Comparison of ENCODE assay signal across 16 mouse cellular contexts in genomic region chr1:81522929-81523328, GRCm38 (mm10).
DNase-seq lines count a peak whose midpoint lies in the region; ATAC-seq and TF ChIP-seq lines count a peak whose summit lies in the region.
"Had no signal": no experiment of that assay in that cellular context is flagged by ENCODE, and none has a peak within 500 bp of the region (broad histone marks: within the 10 kb centered on the region; RNA-seq: fewer than 3 reads in every experiment).

No protein-coding gene starts in this region.

- H3K36me3 ChIP-seq in forebrain, embryonic 14.5 days (ENCODE audit: control insufficient read depth, insufficient read depth, low read length), result no peaks in the 10 kb centered on the region
- no peaks in the 10 kb centered on the region for H3K36me3 ChIP-seq in forebrain, embryonic 11.5 days (ENCODE audit: control insufficient read depth, insufficient read depth, low read length)
- H3K36me3 ChIP-seq in forebrain, postnatal 0 days (ENCODE audit: insufficient read depth), result no peaks in the 10 kb centered on the region
- H3K36me3 ChIP-seq: kidney, embryonic 15.5 days; liver, embryonic 13.5 days; midbrain, embryonic 10.5 days had no signal

- no peaks in the 10 kb centered on the region for H3K27me3 ChIP-seq in forebrain, embryonic 14.5 days (replicated peaks; ENCODE audit: control insufficient read depth, insufficient read depth, low read length)
- H3K27me3 ChIP-seq in forebrain, embryonic 11.5 days (ENCODE audit: control insufficient read depth, insufficient read depth, low read length), result no peaks in the 10 kb centered on the region
- H3K27me3 ChIP-seq in forebrain, postnatal 0 days (ENCODE audit: insufficient read depth, low read length), result no peaks in the 10 kb centered on the region
- H3K27me3 ChIP-seq: kidney, embryonic 15.5 days; liver, embryonic 13.5 days had no signal

- 76% methylated on average over 3 of the region's 3 CpGs for WGBS in forebrain, embryonic 14.5 days
- 92% methylated on average over 3 of the region's 3 CpGs for WGBS in forebrain, embryonic 11.5 days
- 57% methylated on average over 3 of the region's 3 CpGs for WGBS in forebrain, postnatal 0 days

- ATAC-seq in forebrain, embryonic 14.5 days, result peak; percentile 32; the same call in 1 of the 2 replicates
- no peak for ATAC-seq in forebrain, embryonic 11.5 days (replicated peaks; ENCODE audit: low FRiP score)
- ATAC-seq in forebrain, postnatal 0 days, result peak; percentile 73; the same call in 1 of the 2 replicates
- no peak for ATAC-seq in granulocyte monocyte progenitor cell, adult 5-6 weeks (replicated peaks; ENCODE audit: poor library complexity, severe bottlenecking)
- ATAC-seq in megakaryocyte, adult 5-6 weeks (ENCODE audit: poor library complexity, severe bottlenecking), result no peak
- no peak for ATAC-seq in activated CD4-positive, CD25-positive, alpha-beta regulatory T cell, adult 4 months

- no peak overlapping the region for H3K4me2 ChIP-seq in forebrain, embryonic 14.5 days (ENCODE audit: low read length)
- H3K4me2 ChIP-seq in forebrain, embryonic 11.5 days (ENCODE audit: low read depth, low read length, severe bottlenecking), result no peak overlapping the region
- H3K4me2 ChIP-seq in forebrain, postnatal 0 days (ENCODE audit: low read depth), result no peak overlapping the region
- H3K4me2 ChIP-seq: kidney, embryonic 15.5 days; liver, embryonic 13.5 days had no signal

- DNase-seq in forebrain, embryonic 14.5 days (ENCODE audit: low spot score), result peak; percentile 61
- DNase-seq in forebrain, embryonic 11.5 days (ENCODE audit: low spot score), result no peak
- DNase-seq in brain, adult 2 months (ENCODE audit: low read depth, low spot score), result peak; percentile 32
- peak; percentile 49 for DNase-seq in forebrain, postnatal 0 days
- DNase-seq in layer of hippocampus, adult 9-11 months, result peak; percentile 52
- DNase-seq: adrenal gland, postnatal 14 days; cerebellum, postnatal 25 days; liver, embryonic 13.5 days; lung, postnatal 10 days; right cerebral cortex, postnatal 4 days; thymus, postnatal 14 days had no signal

- TF ChIP-seq CTCF in forebrain, postnatal 0 days (IDR thresholded peaks at IDR 0.05; ENCODE audit: low read depth), result no peak

- no peak overlapping the region for H3K27ac ChIP-seq in forebrain, embryonic 14.5 days (ENCODE audit: low read depth, low read length)
- H3K27ac ChIP-seq in forebrain, embryonic 11.5 days (ENCODE audit: low read depth, low read length), result no peak overlapping the region
- H3K27ac ChIP-seq in forebrain, postnatal 0 days (ENCODE audit: low read depth, low read length), result no peak overlapping the region; the same call in 1 of the 2 replicates
- H3K27ac ChIP-seq: kidney, embryonic 15.5 days; liver, embryonic 13.5 days; midbrain, embryonic 10.5 days had no signal

- H3K9me3 ChIP-seq in forebrain, embryonic 14.5 days (replicated peaks; ENCODE audit: control insufficient read depth, low read length), result no peaks in the 10 kb centered on the region
- no peaks in the 10 kb centered on the region for H3K9me3 ChIP-seq in forebrain, embryonic 11.5 days (ENCODE audit: control insufficient read depth, low read length)
- no peaks in the 10 kb centered on the region for H3K9me3 ChIP-seq in forebrain, postnatal 0 days (ENCODE audit: low read length)
- H3K9me3 ChIP-seq: kidney, embryonic 15.5 days; liver, embryonic 13.5 days; midbrain, embryonic 10.5 days had no signal

- peaks cover 13% of the 10 kb centered on the region; the same call in 1 of the 2 replicates for H3K4me1 ChIP-seq in forebrain, embryonic 14.5 days (ENCODE audit: control insufficient read depth, insufficient read depth, low read length)
- peaks cover 3% of the 10 kb centered on the region for H3K4me1 ChIP-seq in forebrain, embryonic 11.5 days (replicated peaks; ENCODE audit: control insufficient read depth, insufficient read depth, low read length)
- no peaks in the 10 kb centered on the region for H3K4me1 ChIP-seq in forebrain, postnatal 0 days (ENCODE audit: insufficient read depth)
- H3K4me1 ChIP-seq: kidney, embryonic 15.5 days; liver, embryonic 13.5 days had no signal

- H3K9ac ChIP-seq in forebrain, embryonic 14.5 days (ENCODE audit: low read length), result no peak overlapping the region
- no peak overlapping the region for H3K9ac ChIP-seq in forebrain, embryonic 11.5 days (ENCODE audit: low read length)
- no peak overlapping the region for H3K9ac ChIP-seq in forebrain, postnatal 0 days
- H3K9ac ChIP-seq: kidney, embryonic 15.5 days; liver, embryonic 13.5 days had no signal

- no peak overlapping the region for H3K4me3 ChIP-seq in forebrain, embryonic 14.5 days (ENCODE audit: low read depth, low read length)
- no peak overlapping the region for H3K4me3 ChIP-seq in forebrain, embryonic 11.5 days (ENCODE audit: low read depth, low read length)
- no peak overlapping the region for H3K4me3 ChIP-seq in forebrain, postnatal 0 days (ENCODE audit: low read depth, low read length)
- H3K4me3 ChIP-seq: kidney, embryonic 15.5 days; liver, embryonic 13.5 days; midbrain, embryonic 10.5 days had no signal

Comparison
In these comparisons a context has a peak if more than half of its experiments do, and no peak if none do; other contexts are left out.
1. ATAC-seq: peak in forebrain, embryonic 14.5 days (single experiment) and forebrain, postnatal 0 days (single experiment); none in forebrain, embryonic 11.5 days (single experiment), granulocyte monocyte progenitor cell, adult 5-6 weeks (single experiment), megakaryocyte, adult 5-6 weeks (single experiment) and activated CD4-positive, CD25-positive, alpha-beta regulatory T cell, adult 4 months (single experiment).